Mouse (Mus musculus) layer of hippocampus, adult 2 months (tissue): ENCODE measurements around the gene Foxk1. TPM values are rescaled to one million over a fixed set of nuclear protein-coding genes. Genes with fewer than 3 reads are reported as not detected.

Experiments
- DNase-seq, 2 experiments: peaks; one replicate each; pipeline ENCODE4 v3.0.0; 2022; ENCODE audit warnings: low spot score in 2 of 2
- H3K27ac ChIP-seq: fragments of 200-600 bp; 2 replicates; pipeline ENCODE4 v1.8.1; 2022
- H3K4me3 ChIP-seq: fragments of 200-600 bp; 2 replicates; pipeline ENCODE4 v1.8.1; 2022; ENCODE audit warnings: mild to moderate bottlenecking
- CTCF ChIP-seq: fragments of 200-600 bp; conservative IDR thresholded peaks from 2 replicates; pipeline ENCODE4 v1.8.1; 2022; ENCODE audit warnings: antibody characterized with exemption, mild to moderate bottlenecking, moderate library complexity
- total RNA-seq, 2 experiments: library from RNA; stranded (reverse); gene quantifications; 2 replicates each; pipeline ENCODE4 v1.2.3; 2021

The Foxk1 gene
- total RNA-seq, 2 experiments from 2014 or later, result 53.0 to 60.3 TPM

- no peak overlapping the region for H3K27ac ChIP-seq
- H3K4me3 ChIP-seq, result no peak overlapping the region
- DNase-seq, result no peak
- no peak for TF ChIP-seq CTCF
Observed at GRCm38 (mm10) chr5:142374343-142374742, 27.0 kb upstream of the Foxk1 start.

- no peak for TF ChIP-seq CTCF
- no peak overlapping the region for H3K4me3 ChIP-seq
- no peak overlapping the region for H3K27ac ChIP-seq
- no peak for DNase-seq
Observed at GRCm38 (mm10) chr5:142375641-142376040, 25.7 kb upstream of the Foxk1 start.

GRCm38 (mm10) chr5:142376071-142376470 lies 25.2 kb upstream of the Foxk1 start:
- Histone ChIP-seq H3K27ac (no peak overlapping the region), H3K4me3 (no peak overlapping the region)
- no peak for DNase-seq
- TF ChIP-seq CTCF, result no peak

DNA sequence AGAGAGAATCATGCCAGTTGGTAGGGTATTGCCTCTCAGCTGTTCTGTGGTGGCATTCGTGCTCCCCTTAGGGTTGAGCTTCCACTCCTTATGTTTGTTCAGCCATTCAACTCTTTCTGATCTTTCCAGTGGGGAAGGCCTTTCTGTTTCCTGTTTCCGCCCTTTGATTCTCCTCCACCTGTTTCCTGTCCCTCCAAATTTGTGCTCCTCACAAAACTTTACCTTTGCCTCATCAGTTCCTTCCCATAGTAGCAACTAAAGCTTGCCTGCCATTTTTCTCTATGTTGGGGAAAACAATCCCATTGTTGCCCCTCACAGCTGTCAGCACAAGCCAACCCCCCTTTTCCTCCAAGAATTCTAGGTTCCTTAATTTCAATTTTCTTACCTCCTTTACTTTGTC lies 23.2 kb upstream of the Foxk1 start:
- no peak for TF ChIP-seq CTCF
- no peak for DNase-seq
- no peak overlapping the region for H3K4me3 ChIP-seq
- H3K27ac ChIP-seq, result no peak overlapping the region

DNA sequence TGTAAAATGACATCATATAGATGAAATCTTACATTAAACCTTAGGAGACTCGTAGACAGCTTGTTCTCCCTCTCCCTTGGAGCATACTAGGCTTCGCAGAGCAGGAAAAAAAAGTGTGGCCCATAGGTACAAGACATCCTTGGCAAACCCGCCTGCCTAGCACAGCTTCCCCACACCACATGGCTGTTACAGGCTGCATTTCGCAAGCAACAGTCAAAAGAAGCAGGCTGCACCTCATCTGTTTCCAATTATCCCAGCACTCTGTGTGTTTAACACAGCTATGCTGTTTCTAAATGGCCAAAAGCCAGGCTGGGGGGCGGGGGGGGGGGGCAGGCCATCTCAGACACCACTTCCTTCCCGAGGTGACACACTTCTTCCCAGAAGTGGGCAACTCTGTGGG lies 20.8 kb upstream of the Foxk1 start:
- peak overlapping the region; percentile 82 for H3K27ac ChIP-seq
- H3K4me3 ChIP-seq, result no peak overlapping the region
- DNase-seq, result peak; percentile 53 to 60
- TF ChIP-seq CTCF, result no peak

DNA sequence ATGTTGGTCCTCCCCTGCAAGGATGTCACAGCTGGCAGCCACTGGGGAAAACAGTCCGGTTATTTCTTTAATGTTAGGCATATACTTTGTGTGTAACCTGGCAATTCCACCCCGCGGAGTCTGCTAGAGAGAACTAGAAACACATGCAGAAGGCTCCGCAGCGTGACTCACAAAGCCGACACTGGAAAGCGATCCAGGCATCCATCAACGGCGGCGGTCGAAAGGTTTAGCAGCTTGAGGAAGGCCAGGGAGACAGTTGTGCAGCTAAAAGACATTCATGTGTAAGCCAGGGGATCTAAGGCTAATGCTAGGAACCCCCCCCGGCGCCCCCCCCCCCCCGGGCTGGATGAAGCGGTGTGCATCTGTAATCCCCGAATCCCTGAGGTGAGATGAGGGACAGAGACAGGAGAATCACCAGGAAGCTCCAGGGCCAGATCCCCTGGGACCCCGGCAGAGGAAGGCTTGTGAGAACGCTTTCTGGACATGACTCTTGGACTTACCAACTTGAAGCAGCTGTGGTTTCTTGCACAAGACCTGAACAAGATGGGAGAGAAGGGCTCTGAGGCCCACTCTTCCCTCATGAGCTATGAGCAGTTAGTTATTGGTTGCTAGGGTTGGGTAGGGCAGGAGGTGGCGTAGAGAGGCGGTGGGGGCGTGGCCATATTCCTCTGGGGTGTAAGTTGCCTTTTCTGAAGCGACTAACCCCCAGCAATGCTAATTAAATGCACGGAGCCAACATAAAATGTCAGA lies 16.2 kb upstream of the Foxk1 start:
- no peak for DNase-seq
- no peak for TF ChIP-seq CTCF
- peak overlapping the region; percentile 24; the same call in 1 of the 2 replicates for H3K4me3 ChIP-seq
- H3K27ac ChIP-seq, result peak overlapping the region; percentile 69

DNA sequence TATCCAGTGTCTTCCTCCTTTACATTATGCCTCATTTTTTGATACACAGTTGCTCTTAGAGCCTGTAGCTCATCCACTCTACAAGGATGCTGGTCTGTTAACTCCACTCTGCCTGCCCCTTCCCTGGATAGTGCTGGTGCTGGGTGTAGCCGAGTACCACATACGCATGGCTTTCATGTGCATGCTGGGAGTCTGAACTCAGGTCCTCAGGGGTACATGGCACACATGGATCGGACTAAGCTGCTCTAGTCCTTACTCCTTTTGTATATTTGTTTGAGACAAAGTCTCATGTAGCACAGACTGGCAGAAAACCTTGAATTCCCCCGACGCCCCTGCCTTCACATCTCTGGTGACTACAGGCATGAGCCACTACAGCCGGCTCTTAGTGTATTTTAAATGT lies 15.0 kb upstream of the Foxk1 start:
- no peak overlapping the region; the same call in 1 of the 2 replicates for H3K27ac ChIP-seq

DNA sequence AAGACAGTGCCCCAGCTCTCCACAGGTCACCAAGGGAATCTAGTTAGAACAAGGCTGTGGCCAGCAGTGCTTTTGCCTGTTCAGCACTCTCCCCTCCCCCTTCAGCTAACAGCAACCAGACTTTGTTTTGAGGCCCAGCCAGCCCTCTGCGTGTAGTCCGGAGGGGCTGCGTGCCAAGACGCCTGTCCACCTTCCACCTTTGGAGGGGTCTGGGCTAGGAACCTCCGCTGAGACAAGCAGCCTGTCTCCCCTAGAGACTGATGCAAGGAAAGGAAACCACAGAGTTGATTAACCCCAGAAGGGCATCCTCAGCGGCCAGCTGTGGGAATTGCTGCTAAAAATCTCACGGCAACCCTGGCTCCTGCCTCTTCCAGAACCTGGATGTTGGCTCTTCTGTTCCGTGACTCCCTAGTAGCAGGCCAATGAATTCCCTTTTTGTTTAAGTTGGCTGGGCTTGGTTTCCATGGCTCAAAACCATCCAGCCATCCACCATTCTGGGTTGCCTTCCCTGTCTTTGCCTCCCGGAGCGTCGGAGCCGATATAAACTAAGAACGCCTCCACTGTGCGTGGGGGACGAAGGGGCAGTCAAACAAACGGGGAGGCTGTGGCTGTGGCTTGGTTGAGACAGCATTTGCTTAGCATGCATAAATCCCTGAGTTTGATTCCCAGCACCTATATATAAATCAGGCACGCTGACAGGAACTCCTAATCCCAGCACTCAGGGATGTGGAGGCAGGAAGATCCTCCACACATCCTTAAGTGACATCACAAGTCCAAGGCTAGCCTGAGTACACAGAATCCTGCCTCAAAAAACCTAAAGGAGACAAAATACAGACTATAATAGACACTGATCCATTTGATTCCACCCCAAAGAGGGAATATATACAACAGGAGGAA lies 14.3 kb upstream of the Foxk1 start:
- peak; percentile 36 for TF ChIP-seq CTCF
- no peak for DNase-seq
- no peak overlapping the region for H3K4me3 ChIP-seq
- peak overlapping the region; percentile 52; the same call in 1 of the 2 replicates for H3K27ac ChIP-seq

More for the DNA sequence above, 15.0 kb upstream of the Foxk1 start:
- H3K4me3 ChIP-seq, result no peak overlapping the region
- no peak for DNase-seq
- TF ChIP-seq CTCF, result no peak

DNA sequence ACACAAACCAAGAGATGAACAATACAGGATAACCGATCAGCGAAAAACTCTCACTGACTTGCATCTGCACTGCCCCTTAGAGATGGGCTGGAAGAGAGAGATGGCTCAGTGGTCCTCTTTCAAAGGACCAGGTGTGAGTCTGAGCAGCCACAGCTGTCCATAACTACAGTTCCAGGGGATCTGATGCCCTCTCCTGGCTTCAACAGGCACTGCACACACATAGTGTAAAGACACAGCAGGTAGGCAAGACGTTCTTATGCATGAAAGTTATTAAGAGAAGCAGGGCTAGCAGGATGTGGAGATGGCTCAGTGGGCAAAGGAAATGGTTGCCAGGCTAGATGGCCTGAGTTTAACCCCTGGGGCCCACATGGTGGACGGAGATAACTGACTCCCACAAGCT lies 13.6 kb upstream of the Foxk1 start:
- DNase-seq, result no peak
- peak; percentile 74 for TF ChIP-seq CTCF
- H3K4me3 ChIP-seq, result no peak overlapping the region
- 0 out of 2 replicates have a peak overlapping the region, but pooled peaks have one; percentile 52 for H3K27ac ChIP-seq

DNA sequence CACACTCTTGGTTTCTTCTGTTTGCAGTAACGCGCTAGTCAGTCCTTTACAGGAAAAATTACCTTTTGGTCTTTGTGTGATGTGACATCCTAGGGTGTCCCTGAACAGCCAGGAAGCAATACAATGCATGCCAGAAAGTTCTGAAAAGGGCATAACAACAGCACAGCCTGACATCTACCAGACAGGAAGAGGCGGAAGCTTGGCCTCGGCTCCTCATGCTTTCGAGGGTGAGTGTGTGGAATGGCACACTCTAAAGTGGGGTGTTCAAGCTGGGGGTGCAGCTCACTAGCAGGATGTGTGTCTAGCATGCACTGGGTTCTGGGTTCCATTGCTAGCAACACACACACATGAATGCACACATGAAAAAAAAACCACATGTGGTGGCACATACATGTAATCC lies 9.6 kb upstream of the Foxk1 start:
- no peak overlapping the region for H3K27ac ChIP-seq
- TF ChIP-seq CTCF, result no peak
- H3K4me3 ChIP-seq, result no peak overlapping the region
- DNase-seq, result no peak

DNA sequence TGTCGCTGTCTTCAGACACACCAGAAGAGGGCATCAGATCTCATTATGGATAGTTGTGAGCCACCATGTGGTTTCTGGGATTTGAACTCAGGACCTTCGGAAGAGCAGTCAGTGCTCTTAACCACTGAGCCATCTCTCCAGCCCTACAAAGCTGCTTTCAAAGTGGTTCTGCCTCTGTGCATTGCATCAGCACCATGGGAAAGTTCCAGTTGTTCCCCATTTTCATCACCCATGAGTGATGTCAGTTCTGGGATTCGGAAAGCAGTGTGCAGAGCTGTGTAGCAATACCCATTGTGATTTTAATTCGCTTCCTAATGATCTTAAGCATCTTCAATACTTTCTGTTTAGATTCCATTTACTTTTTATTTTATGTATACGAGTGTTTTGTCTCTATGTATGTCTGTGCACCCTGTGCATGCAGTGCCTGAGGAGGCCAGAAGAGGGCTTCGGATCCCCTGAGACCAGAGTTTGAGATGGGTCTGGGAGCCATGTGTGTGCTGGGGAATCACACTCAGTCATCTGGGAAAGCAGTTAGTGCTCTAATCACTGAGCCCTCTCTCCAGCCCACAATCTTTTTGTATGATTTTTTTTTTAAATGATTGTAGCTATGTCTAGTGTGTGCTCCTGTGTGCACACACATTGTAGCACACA lies 6.6 kb upstream of the Foxk1 start:
- Histone ChIP-seq H3K4me3 (no peak overlapping the region), H3K27ac (no peak overlapping the region)
- TF ChIP-seq CTCF, result peak; percentile 55
- no peak for DNase-seq

DNA sequence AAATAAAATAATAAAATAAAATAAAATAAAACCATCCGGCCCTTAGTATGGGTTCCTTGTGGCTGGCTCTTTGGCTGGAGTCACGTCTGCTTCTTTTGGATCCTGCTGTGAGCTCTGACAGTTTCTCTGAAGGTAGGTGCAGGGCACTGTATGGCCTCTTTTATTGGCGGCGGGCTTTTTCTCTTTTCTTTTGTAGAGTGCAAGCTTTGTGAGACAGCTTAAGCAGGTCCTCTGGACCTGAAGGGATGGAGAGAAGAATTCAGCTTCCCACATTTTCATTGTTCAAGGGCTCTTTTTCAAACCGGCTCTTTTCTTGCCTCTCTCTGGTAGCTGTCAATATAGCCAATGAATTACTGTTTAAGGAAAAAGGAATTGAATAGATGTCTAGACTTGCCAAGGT lies 5.4 kb upstream of the Foxk1 start:
- H3K27ac ChIP-seq, result no peak overlapping the region
- DNase-seq, result no peak
- no peak for TF ChIP-seq CTCF
- no peak overlapping the region for H3K4me3 ChIP-seq
